Mouse (Mus musculus): ENCODE data around the gene Fgf9. TPM values are rescaled to one million over a fixed set of nuclear protein-coding genes. Genes with fewer than 3 reads are reported as not detected.

Fgf9 gene
- polyA plus RNA-seq (2014; fragmentation: Nextera tagmentation; extraction: Ambion mirVana) = 9.4 and 11.6 TPM in 2 replicates

DNA sequence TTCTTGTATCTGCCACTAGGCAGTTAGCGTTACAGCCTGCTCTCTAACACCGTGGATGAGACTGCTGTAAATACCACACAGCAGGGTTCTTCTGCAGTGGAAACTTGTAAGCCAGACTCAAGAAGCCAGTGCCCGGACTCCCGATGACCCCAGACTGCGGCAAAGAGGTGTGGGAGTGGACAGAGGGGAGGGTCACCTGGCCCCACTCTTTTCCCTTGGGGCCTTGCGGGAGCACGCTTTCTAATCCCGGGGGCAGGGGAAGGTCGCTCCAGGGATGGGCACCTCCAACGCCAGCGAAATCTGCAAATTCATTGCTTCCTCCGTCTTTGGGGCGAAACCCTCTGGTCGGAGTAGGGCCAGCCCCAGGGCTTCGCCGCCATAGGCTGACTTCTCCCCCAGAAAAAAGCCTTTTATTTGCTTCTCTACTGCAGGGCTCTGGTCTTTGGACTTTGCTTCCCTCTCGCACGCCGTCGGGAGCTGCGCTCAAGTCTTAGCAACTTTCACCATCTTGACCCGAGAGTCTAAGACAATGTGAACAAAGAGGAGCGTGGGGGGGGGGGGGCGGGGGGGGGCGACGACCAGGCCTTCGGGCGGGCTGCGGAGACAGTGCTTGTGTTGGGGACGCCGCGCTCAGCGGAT lies at the start of gene Fgf9:
Gene Fgf9, plus strand, starts transcription at position 67 of the 639 bp plus-strand sequence.
- Histone ChIP-seq H3K4me2 (ENCODE audit: low read depth, severe bottlenecking) (peak within 1 kb of the TSS; percentile 95), H3K4me3 (ENCODE audit: low read depth, low read length) (peak within 1 kb of the TSS; percentile 49), H3K9ac (ENCODE audit: low read length) (peak within 1 kb of the TSS; percentile 67), H3K27me3 (ENCODE audit: control insufficient read depth, insufficient read depth, low read length) (peaks cover 34% of the 10 kb centered on the region), H3K36me3 (ENCODE audit: control insufficient read depth, insufficient read depth, low read length) (no peaks in the 10 kb centered on the region), H3K27ac (replicated peaks; ENCODE audit: low read depth, low read length) (no peak within 1 kb of the TSS), H3K4me1 (ENCODE audit: control insufficient read depth, insufficient read depth, low read length) (peaks cover 13% of the 10 kb centered on the region), H3K9me3 (ENCODE audit: control insufficient read depth, low read length) (no peaks in the 10 kb centered on the region)
- under 1% methylated on average over 30 of the region's 33 CpGs for WGBS
- 0 out of 2 replicates have a peak, but pooled peaks have one; percentile 7 for ATAC-seq (ENCODE audit: insufficient number of reproducible peaks, low FRiP score, low TSS enrichment, low read depth)
- DNase-seq (ENCODE audit: low spot score) = peak; percentile 65

DNA sequence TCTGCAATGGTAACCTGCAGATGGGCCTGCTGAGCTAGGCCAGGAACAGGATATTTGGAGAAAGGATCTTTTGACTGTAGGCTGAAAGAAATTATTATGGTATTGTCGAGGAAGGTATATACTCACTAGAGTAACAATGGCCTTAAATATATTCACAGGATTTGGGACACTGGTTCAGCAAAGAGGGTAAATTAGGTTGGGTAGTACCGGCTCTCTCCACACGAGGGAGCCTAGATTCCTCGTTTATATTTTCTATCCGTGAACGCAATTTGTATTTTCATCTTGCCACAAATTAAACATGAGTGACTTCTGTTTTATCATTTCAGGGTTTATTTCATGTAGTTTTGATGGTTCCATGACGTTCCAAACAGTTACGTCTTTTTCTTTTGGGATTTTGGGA lies 35.8 kb upstream of the Fgf9 start:
- no peak for ATAC-seq (ENCODE audit: insufficient number of reproducible peaks, low FRiP score, low TSS enrichment, low read depth)
- peak; percentile 77 for DNase-seq (ENCODE audit: low spot score)
- no peaks in the 10 kb centered on the region for H3K36me3 ChIP-seq (ENCODE audit: control insufficient read depth, insufficient read depth, low read length)
- H3K9me3 ChIP-seq (ENCODE audit: control insufficient read depth, low read length) = no peaks in the 10 kb centered on the region
- no peak overlapping the region for H3K9ac ChIP-seq (ENCODE audit: low read length)
- H3K4me3 ChIP-seq (ENCODE audit: low read depth, low read length) = no peak overlapping the region
- WGBS = 11% methylated on average over 8 of the region's 8 CpGs
- no peak overlapping the region for H3K4me2 ChIP-seq (ENCODE audit: low read depth, severe bottlenecking)
- 0 out of 2 replicates have a peak, but pooled peaks cover 4% of the 10 kb centered on the region for H3K4me1 ChIP-seq (ENCODE audit: control insufficient read depth, insufficient read depth, low read length)
- no peaks in the 10 kb centered on the region for H3K27me3 ChIP-seq (ENCODE audit: control insufficient read depth, insufficient read depth, low read length)
- no peak overlapping the region for H3K27ac ChIP-seq (replicated peaks; ENCODE audit: low read depth, low read length)

DNA sequence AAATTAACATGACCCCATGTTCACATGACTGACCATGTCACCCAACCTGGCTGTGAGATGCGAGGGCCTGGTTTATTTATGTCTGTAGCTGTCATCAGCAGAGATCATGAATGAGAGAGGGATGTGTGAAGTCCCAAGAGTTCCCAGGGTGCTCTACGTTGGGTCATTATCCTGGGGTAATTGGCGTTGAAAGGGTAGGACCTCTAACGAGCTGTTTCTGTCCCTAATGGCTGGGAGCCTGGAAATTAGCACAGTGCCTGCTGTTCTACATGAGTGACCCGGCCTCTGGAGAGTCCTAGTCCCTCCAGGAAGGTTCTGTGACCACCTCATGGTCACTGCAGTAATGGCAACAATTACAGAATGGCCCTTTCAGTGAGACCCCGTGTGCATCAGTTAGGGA lies 34.2 kb upstream of the Fgf9 start:
- H3K27ac ChIP-seq (replicated peaks; ENCODE audit: low read depth, low read length) = no peak overlapping the region
- 11% methylated on average over 6 of the region's 6 CpGs for WGBS
- DNase-seq (ENCODE audit: low spot score) (no peak), ATAC-seq (ENCODE audit: insufficient number of reproducible peaks, low FRiP score, low TSS enrichment, low read depth) (no peak)
- no peak overlapping the region for H3K4me2 ChIP-seq (ENCODE audit: low read depth, severe bottlenecking)
- H3K9me3 ChIP-seq (ENCODE audit: control insufficient read depth, low read length) = no peaks in the 10 kb centered on the region
- H3K36me3 ChIP-seq (ENCODE audit: control insufficient read depth, insufficient read depth, low read length) = no peaks in the 10 kb centered on the region
- 0 out of 2 replicates have a peak, but pooled peaks cover 4% of the 10 kb centered on the region for H3K4me1 ChIP-seq (ENCODE audit: control insufficient read depth, insufficient read depth, low read length)
- no peak overlapping the region for H3K9ac ChIP-seq (ENCODE audit: low read length)
- no peaks in the 10 kb centered on the region for H3K27me3 ChIP-seq (ENCODE audit: control insufficient read depth, insufficient read depth, low read length)
- H3K4me3 ChIP-seq (ENCODE audit: low read depth, low read length) = no peak overlapping the region

DNA sequence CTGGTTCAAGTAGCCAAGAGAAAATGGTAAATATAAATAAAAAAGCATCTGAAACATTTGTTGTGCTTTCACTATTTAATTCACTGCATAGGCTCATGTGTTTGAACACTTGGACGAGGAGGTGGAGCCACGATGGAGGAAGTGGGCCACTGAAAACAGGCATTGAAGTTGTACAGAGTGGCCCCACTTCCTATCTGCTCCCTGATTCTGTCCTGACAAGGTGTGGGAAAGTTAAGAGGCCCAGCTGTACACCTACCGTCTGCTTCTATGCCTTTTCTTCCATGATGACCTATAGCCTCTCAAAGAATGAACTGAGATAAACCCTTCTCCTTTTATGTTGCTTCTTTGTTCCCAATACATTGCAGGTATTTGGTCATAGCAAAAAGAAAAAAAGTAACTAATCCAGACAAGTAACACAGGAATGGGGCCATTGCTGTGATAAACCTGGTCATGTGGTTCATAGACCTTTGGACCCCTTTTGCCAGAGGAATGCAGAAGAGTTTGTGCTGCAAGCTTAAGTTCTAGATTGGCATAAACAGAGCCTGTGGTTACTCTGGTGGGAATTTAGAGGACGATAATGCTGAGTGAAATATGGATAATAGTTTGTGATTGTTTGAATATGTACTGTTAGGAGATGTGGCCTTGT lies 23.6 kb upstream of the Fgf9 start:
- 79% methylated on average over 4 of the region's 4 CpGs for WGBS
- DNase-seq (ENCODE audit: low spot score) (no peak), ATAC-seq (ENCODE audit: insufficient number of reproducible peaks, low FRiP score, low TSS enrichment, low read depth) (no peak)
- Histone ChIP-seq H3K9ac (ENCODE audit: low read length) (no peak overlapping the region), H3K4me3 (ENCODE audit: low read depth, low read length) (no peak overlapping the region), H3K4me1 (ENCODE audit: control insufficient read depth, insufficient read depth, low read length) (no peaks in the 10 kb centered on the region), H3K27me3 (ENCODE audit: control insufficient read depth, insufficient read depth, low read length) (no peaks in the 10 kb centered on the region), H3K36me3 (ENCODE audit: control insufficient read depth, insufficient read depth, low read length) (no peaks in the 10 kb centered on the region), H3K27ac (replicated peaks; ENCODE audit: low read depth, low read length) (no peak overlapping the region), H3K4me2 (ENCODE audit: low read depth, severe bottlenecking) (no peak overlapping the region), H3K9me3 (ENCODE audit: control insufficient read depth, low read length) (no peaks in the 10 kb centered on the region)

DNA sequence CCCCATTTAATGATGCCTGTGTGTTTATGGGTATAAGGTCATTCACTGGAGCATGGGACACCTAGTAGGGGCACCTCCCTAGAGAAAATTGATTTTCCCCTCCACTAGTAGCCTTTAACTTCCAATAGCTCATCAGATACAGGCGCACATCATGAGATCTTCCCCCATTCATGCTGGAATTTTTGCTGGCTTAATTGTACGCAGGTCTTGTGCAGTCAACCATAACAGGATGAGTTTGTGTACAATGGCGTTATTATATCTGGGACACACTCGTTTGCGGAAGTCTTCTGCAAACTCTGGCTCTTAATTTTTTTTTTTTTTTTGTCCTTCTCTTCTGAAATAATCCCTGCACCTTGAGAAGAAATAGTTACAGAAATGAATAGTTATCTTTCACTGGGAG lies 19.7 kb upstream of the Fgf9 start:
- Histone ChIP-seq H3K4me2 (ENCODE audit: low read depth, severe bottlenecking) (no peak overlapping the region), H3K4me1 (ENCODE audit: control insufficient read depth, insufficient read depth, low read length) (no peaks in the 10 kb centered on the region), H3K36me3 (ENCODE audit: control insufficient read depth, insufficient read depth, low read length) (no peaks in the 10 kb centered on the region), H3K9ac (ENCODE audit: low read length) (no peak overlapping the region), H3K27me3 (ENCODE audit: control insufficient read depth, insufficient read depth, low read length) (no peaks in the 10 kb centered on the region), H3K4me3 (ENCODE audit: low read depth, low read length) (no peak overlapping the region), H3K9me3 (ENCODE audit: control insufficient read depth, low read length) (no peaks in the 10 kb centered on the region), H3K27ac (replicated peaks; ENCODE audit: low read depth, low read length) (no peak overlapping the region)
- 96% methylated on average over 5 of the region's 5 CpGs for WGBS
- ATAC-seq (ENCODE audit: insufficient number of reproducible peaks, low FRiP score, low TSS enrichment, low read depth) (no peak), DNase-seq (ENCODE audit: low spot score) (no peak)

DNA sequence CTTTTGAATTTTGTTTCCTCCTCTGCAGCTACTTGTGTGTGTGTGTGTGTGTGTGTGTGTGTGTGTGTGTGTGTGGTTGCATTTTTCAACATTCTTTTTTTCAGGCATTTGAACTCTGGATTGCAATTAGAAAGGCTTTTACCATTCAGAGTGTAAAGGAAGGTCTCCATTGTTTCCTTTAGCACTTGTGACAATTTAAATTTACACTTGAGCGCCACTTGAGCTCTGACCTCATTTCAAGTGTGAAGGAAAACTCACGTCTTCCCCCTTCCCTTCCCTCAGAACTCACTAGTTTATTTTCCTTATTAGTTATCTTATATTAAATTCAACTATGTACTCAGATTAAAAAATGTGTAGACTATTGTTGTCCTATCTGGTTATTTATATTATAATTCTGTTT lies 2.8 kb upstream of the Fgf9 start:
- H3K36me3 ChIP-seq (ENCODE audit: control insufficient read depth, insufficient read depth, low read length) = no peaks in the 10 kb centered on the region
- no peak overlapping the region for H3K4me3 ChIP-seq (ENCODE audit: low read depth, low read length)
- H3K9ac ChIP-seq (ENCODE audit: low read length) = no peak overlapping the region
- H3K9me3 ChIP-seq (ENCODE audit: control insufficient read depth, low read length) = no peaks in the 10 kb centered on the region
- 60% methylated on average over 2 of the region's 2 CpGs for WGBS
- no peak overlapping the region for H3K27ac ChIP-seq (replicated peaks; ENCODE audit: low read depth, low read length)
- DNase-seq (ENCODE audit: low spot score) = no peak
- H3K4me2 ChIP-seq (ENCODE audit: low read depth, severe bottlenecking) = no peak overlapping the region
- peaks cover 12% of the 10 kb centered on the region for H3K27me3 ChIP-seq (ENCODE audit: control insufficient read depth, insufficient read depth, low read length)
- no peak for ATAC-seq (ENCODE audit: insufficient number of reproducible peaks, low FRiP score, low TSS enrichment, low read depth)
- H3K4me1 ChIP-seq (ENCODE audit: control insufficient read depth, insufficient read depth, low read length) = peaks cover 2% of the 10 kb centered on the region; the same call in 1 of the 2 replicates

DNA sequence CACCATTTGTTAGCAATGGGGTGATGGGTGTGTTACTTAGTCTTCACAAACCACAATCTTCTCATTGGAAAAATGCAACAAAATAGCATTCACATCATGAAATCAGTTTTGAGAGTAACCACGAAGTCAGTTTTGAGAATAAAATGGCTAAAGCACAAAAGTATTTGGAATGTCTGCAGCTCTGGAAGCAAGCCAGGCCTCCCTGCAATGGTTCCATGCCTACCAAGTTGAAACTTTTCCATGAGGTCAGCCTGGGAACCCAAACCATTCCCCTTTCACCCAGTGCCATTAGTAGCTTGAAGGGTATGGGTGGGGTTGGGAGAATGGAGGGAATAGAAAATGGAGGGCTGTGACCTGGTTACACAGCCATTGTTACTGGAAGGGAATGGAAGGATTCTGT lies 1.7 kb upstream of the Fgf9 start:
- no peaks in the 10 kb centered on the region for H3K36me3 ChIP-seq (ENCODE audit: control insufficient read depth, insufficient read depth, low read length)
- H3K9ac ChIP-seq (ENCODE audit: low read length) = no peak overlapping the region
- H3K9me3 ChIP-seq (ENCODE audit: control insufficient read depth, low read length) = no peaks in the 10 kb centered on the region
- no peak overlapping the region for H3K4me3 ChIP-seq (ENCODE audit: low read depth, low read length)
- no peak overlapping the region for H3K27ac ChIP-seq (replicated peaks; ENCODE audit: low read depth, low read length)
- no peak for DNase-seq (ENCODE audit: low spot score)
- H3K27me3 ChIP-seq (ENCODE audit: control insufficient read depth, insufficient read depth, low read length) = peaks cover 20% of the 10 kb centered on the region
- H3K4me2 ChIP-seq (ENCODE audit: low read depth, severe bottlenecking) = no peak overlapping the region
- ATAC-seq (ENCODE audit: insufficient number of reproducible peaks, low FRiP score, low TSS enrichment, low read depth) = no peak
- peaks cover 3% of the 10 kb centered on the region; the same call in 1 of the 2 replicates for H3K4me1 ChIP-seq (ENCODE audit: control insufficient read depth, insufficient read depth, low read length)
- WGBS = 81% methylated on average over 1 of the region's 1 CpGs

DNA sequence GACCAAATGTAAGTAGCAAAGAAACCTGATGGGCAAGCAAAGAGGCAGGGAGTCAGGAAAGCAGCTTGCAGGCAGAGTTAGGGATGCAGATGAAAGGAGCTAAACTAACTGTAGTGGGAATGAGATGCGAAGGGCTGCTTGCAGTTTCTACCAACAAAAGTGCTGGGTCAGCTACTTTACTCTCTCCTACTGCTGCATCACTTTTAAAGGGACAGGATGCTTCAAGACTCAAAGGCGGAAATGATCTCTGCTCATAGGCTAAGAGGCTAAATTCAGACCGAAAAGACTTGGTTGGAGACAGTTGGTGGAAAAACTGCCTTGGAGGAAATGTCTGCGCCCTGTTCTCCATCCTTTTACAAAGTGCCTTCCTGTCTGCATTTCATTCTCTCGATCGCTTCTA lies 420 bp upstream of the Fgf9 start:
- ATAC-seq (ENCODE audit: insufficient number of reproducible peaks, low FRiP score, low TSS enrichment, low read depth) = no peak
- peaks cover 10% of the 10 kb centered on the region for H3K4me1 ChIP-seq (ENCODE audit: control insufficient read depth, insufficient read depth, low read length)
- DNase-seq (ENCODE audit: low spot score) = no peak
- H3K36me3 ChIP-seq (ENCODE audit: control insufficient read depth, insufficient read depth, low read length) = no peaks in the 10 kb centered on the region
- peaks cover 29% of the 10 kb centered on the region for H3K27me3 ChIP-seq (ENCODE audit: control insufficient read depth, insufficient read depth, low read length)
- H3K27ac ChIP-seq (replicated peaks; ENCODE audit: low read depth, low read length) = no peak overlapping the region
- peak overlapping the region; percentile 67; the same call in 1 of the 2 replicates for H3K9ac ChIP-seq (ENCODE audit: low read length)
- H3K9me3 ChIP-seq (ENCODE audit: control insufficient read depth, low read length) = no peaks in the 10 kb centered on the region
- peak overlapping the region; percentile 95 for H3K4me2 ChIP-seq (ENCODE audit: low read depth, severe bottlenecking)
- 1% methylated on average over 6 of the region's 6 CpGs for WGBS
- H3K4me3 ChIP-seq (ENCODE audit: low read depth, low read length) = peak overlapping the region; percentile 49

Measured in limb, embryonic 11.5 days (tissue).